Mouse (Mus musculus): ENCODE data around the gene Ehd4. TPM values are rescaled to one million over a fixed set of nuclear protein-coding genes. Genes with fewer than 3 reads are reported as not detected.
A peak's percentile ranks its signal among the peaks of the same experiment; 100 is the strongest.

Ehd4 gene
- total RNA-seq, 2 experiments from 2014 or later = 377 to 459 TPM

- intact Hi-C loops (cut with DNase I) = no loop called here
- no peak for DNase-seq (ENCODE audit: low spot score)
Observed at GRCm38 (mm10) chr2:120114977-120115376, 39.4 kb downstream of the Ehd4 start.

GRCm38 (mm10) chr2:120113963-120114362 lies 40.4 kb downstream of the Ehd4 start:
- DNase-seq (ENCODE audit: low spot score) = no peak
- intact Hi-C loops (cut with DNase I) = no loop called here

- DNase-seq (ENCODE audit: low spot score) = no peak
- intact Hi-C loops (cut with DNase I) = no loop called here
Observed at GRCm38 (mm10) chr2:120113476-120113875, 40.9 kb downstream of the Ehd4 start.

GRCm38 (mm10) chr2:120111596-120111995 lies 42.8 kb downstream of the Ehd4 start:
- no peak for DNase-seq (ENCODE audit: low spot score)
- intact Hi-C loops (cut with DNase I) = no loop called here

GRCm38 (mm10) chr2:120111172-120111571 lies 43.2 kb downstream of the Ehd4 start:
- intact Hi-C loops (cut with DNase I) = no loop called here
- DNase-seq (ENCODE audit: low spot score) = no peak

- DNase-seq (ENCODE audit: low spot score) = no peak
- intact Hi-C loops (cut with DNase I) = no loop called here
Observed at GRCm38 (mm10) chr2:120108077-120108476, 46.3 kb downstream of the Ehd4 start.

- intact Hi-C loops (cut with DNase I) = no loop called here
Observed at GRCm38 (mm10) chr2:120107446-120107845, 47.0 kb downstream of the Ehd4 start.

GRCm38 (mm10) chr2:120106397-120106973 lies 47.9 kb downstream of the Ehd4 start:
- no peak for DNase-seq (ENCODE audit: low spot score)
- intact Hi-C loops (cut with DNase I) = no loop called here

More at GRCm38 (mm10) chr2:120107446-120107845, 47.0 kb downstream of the Ehd4 start:
- no peak for DNase-seq (ENCODE audit: low spot score)

GRCm38 (mm10) chr2:120105861-120106260 lies 48.5 kb downstream of the Ehd4 start:
- DNase-seq (ENCODE audit: low spot score) = no peak
- intact Hi-C loops (cut with DNase I) = no loop called here

- intact Hi-C loops (cut with DNase I) = loop anchor here (2.0 kb wide), 1 partner anchor 26 kb away; no protein-coding TSS in a partner anchor
- DNase-seq (ENCODE audit: low spot score) = peak; percentile 47
Observed at GRCm38 (mm10) chr2:120102881-120103280, 51.5 kb downstream of the Ehd4 start.

GRCm38 (mm10) chr2:120102450-120102849 lies 52.0 kb downstream of the Ehd4 start:
- intact Hi-C loops (cut with DNase I) = loop anchor here (2.0 kb wide), 1 partner anchor 26 kb away; no protein-coding TSS in a partner anchor
- no peak for DNase-seq (ENCODE audit: low spot score)

- intact Hi-C loops (cut with DNase I) = loop anchor here (2.0 kb wide), 1 partner anchor 27 kb away; no protein-coding TSS in a partner anchor
- no peak for DNase-seq (ENCODE audit: low spot score)
Observed at GRCm38 (mm10) chr2:120101961-120102360, 52.4 kb downstream of the Ehd4 start.

GRCm38 (mm10) chr2:120099886-120100285 lies 54.5 kb downstream of the Ehd4 start:
- intact Hi-C loops (cut with DNase I) = no loop called here
- no peak for DNase-seq (ENCODE audit: low spot score)

- intact Hi-C loops (cut with DNase I) = no loop called here
- no peak for DNase-seq (ENCODE audit: low spot score)
Observed at GRCm38 (mm10) chr2:120099263-120099662, 55.1 kb downstream of the Ehd4 start.

GRCm38 (mm10) chr2:120098781-120099202 lies 55.6 kb downstream of the Ehd4 start:
- no peak for DNase-seq (ENCODE audit: low spot score)
- intact Hi-C loops (cut with DNase I) = no loop called here

GRCm38 (mm10) chr2:120097868-120098267 lies 56.5 kb downstream of the Ehd4 start:
- DNase-seq (ENCODE audit: low spot score) = no peak
- intact Hi-C loops (cut with DNase I) = no loop called here

GRCm38 (mm10) chr2:120096711-120097110 lies 57.7 kb downstream of the Ehd4 start:
- intact Hi-C loops (cut with DNase I) = no loop called here
- no peak for DNase-seq (ENCODE audit: low spot score)

GRCm38 (mm10) chr2:120096191-120096590 lies 58.2 kb downstream of the Ehd4 start:
- no peak for DNase-seq (ENCODE audit: low spot score)
- intact Hi-C loops (cut with DNase I) = no loop called here

- intact Hi-C loops (cut with DNase I) = loop anchor here (2.0 kb wide), 2 partner anchors 28 to 62 kb away; no protein-coding TSS in a partner anchor
- DNase-seq (ENCODE audit: low spot score) = no peak
Observed at GRCm38 (mm10) chr2:120095171-120095570, 59.2 kb downstream of the Ehd4 start.

- no peak for DNase-seq (ENCODE audit: low spot score)
- intact Hi-C loops (cut with DNase I) = loop anchor here (2.0 kb wide), 2 partner anchors 29 to 63 kb away; no protein-coding TSS in a partner anchor
Observed at GRCm38 (mm10) chr2:120093671-120094430, 60.6 kb downstream of the Ehd4 start.

GRCm38 (mm10) chr2:120090979-120091378 lies 63.4 kb downstream of the Ehd4 start:
- intact Hi-C loops (cut with DNase I) = no loop called here
- no peak for DNase-seq (ENCODE audit: low spot score)
